Mouse (Mus musculus) heart, adult 2 months (tissue): Measurements from ENCODE around the gene Acat2.

Source experiments
- CTCF ChIP-seq: fragments of 200-600 bp; IDR thresholded peaks from 2 replicates; pipeline ENCODE4 v1.8.1; 2022; ENCODE audit warnings: antibody characterized with exemption, mild to moderate bottlenecking, moderate library complexity
- EP300 ChIP-seq: fragments of 200-500 bp; IDR thresholded peaks from 2 replicates; pipeline ENCODE4 v1.6.1; 2011; ENCODE audit warnings: low read depth, low read length, control low read depth; ENCODE audit not compliant: insufficient read depth
- POLR2A ChIP-seq: fragments of 200-500 bp; IDR thresholded peaks from 2 replicates; pipeline ENCODE4 v1.6.1; 2011; ENCODE audit warnings: mild to moderate bottlenecking, low read depth, low read length, control low read depth; ENCODE audit not compliant: insufficient read depth

DNA sequence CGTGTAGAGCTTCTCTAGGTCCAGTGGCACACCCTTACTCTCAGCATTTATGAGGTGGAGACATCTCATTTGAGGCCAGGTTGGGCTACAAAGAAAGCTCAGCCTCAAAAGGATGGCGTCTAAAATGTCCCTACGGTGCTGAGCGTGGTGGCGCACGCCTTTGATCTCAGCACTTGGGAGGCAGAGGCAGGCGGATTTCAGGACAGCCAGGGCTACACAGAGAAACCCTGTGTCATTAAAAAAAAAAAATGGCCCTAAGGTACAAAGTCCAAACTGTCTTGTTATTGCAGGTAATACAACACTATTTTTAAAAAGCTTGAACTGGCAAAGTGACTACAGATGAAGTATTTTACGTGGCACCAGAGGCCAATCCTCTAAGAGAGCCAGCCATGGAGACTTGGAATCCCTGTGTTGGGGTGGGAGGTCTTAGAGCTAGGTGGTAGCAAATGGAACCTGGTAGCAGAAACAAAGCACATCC, 34.8 kb downstream of the Acat2 start:
- TF ChIP-seq CTCF = no peak
- no peak for TF ChIP-seq EP300
- no peak for TF ChIP-seq POLR2A
